Mouse (Mus musculus): Measurements from ENCODE around the gene Serpina3m.
"Not testable (repeated sequence)": the region's sequence is repeated elsewhere in the genome, so short reads cannot be mapped to it uniquely, and the experiment has no call there.

Serpina3m gene

GRCm38 (mm10) chr12:104388477-104388876, 50.2 kb downstream of the Serpina3m start:
- no peak for DNase-seq (ENCODE audit: low spot score)

DNA sequence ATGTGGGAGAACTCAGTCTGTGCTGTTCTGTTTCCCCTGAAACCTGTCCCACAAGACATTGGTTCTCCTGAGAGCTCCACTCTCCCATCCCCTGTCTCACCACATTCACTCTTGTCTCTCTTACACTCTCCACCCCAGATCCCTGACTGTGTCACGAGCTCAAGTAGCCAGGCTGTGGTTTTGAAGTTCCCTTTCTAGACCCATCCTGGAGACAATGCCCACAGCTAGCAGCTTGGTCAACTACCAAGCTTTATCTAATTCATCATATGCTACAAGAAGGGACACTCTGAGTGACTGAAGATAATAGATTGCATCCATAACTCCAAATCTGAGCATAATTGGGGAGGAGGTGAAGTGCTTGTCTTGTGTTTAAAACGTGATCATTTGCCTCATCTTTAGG, 52.8 kb downstream of the Serpina3m start:
- DNase-seq (ENCODE audit: low spot score) = not testable (repeated sequence)

GRCm38 (mm10) chr12:104403968-104404367, 65.7 kb downstream of the Serpina3m start:
- DNase-seq (ENCODE audit: low spot score) = no peak

DNA sequence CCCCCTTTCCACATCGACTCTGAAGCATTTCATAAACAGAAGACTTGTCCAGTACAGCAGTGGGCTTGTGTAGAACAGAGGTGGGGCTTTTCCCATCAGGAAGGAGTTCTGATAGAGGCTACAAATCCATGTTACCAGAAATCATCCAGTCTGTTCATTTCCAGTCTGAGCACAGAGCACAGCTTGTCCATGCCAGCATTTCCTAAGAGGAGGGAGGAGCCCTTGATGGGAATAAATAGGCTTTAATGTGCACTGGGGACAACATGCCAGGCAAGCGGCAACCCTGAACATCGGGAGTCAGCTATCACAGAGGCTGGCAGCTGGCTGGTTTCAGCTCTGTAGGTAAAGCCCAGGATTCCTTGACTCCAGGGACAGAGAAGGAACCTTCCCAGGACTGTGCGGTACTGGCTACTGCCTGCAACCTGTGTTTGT, 68.2 kb downstream of the Serpina3m start, which contains the start of gene Serpina3n:
Gene Serpina3n, plus strand, starts transcription at position 276 of the 432 bp plus-strand sequence.
- no peak for DNase-seq (ENCODE audit: low spot score)

DNA sequence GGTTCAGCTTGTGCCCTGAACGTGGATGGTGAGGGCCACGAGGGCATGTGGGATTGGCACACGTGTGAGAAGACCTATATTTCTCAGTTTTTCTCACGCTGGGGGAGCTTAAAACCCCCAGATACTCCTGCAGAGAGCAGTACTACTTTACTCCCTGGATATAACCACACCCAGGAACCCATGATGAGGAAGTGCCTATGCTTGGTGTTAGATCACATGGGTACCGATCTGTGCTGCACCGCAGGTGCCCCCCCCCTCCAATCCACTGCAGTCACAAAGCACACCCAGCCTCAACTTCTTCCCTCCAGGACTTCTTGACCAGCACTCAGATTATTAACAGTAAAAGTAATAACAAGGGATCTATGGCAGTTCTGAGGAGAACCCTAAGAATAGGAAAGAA, 74.2 kb downstream of the Serpina3m start:
- no peak for DNase-seq (ENCODE audit: low spot score)

- no peak for DNase-seq (ENCODE audit: low spot score)
Measured at GRCm38 (mm10) chr12:104414576-104414975, 76.3 kb downstream of the Serpina3m start.

- no peak for DNase-seq (ENCODE audit: low spot score)
Measured at GRCm38 (mm10) chr12:104415625-104416315, 77.5 kb downstream of the Serpina3m start.

DNA sequence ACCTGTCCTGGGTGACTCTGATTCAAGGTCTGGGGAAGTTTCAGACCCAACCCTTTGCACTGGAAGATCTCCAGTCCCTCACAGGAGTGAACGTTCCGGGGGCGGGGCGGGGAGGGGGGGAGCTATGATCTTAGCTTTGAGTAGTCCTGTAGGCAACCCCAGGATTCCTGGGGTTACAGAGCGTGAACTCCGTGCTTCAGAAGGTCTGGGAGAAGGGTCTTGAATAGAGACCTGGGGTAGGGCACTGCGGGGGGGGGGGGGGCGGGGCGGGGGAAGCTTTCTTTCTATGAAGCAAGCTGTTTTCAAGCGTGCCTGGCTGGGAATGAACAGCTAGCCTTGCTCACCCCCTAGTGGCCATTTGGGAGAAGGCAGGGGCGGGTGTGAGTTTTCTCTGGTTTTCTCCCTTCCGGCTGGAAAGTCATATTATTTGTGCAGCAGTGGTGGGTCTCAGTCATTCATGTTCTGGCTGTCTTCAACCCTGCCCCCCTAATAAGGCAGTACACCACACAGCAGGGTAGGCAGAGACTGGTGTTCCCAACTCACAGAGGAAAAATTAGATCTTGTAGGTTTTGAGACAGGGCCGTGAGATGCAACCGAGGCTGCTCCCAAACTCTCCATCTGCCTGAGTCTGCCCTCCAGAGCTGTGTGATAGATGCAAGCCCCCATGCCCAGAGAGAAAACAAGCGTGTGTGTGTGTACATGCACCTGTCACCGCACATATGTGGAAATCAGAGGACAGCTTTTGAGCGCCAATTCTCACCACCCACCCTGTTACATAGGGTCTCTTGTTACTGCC, 80.3 kb downstream of the Serpina3m start:
- peak; percentile 31 for DNase-seq (ENCODE audit: low spot score)

DNA sequence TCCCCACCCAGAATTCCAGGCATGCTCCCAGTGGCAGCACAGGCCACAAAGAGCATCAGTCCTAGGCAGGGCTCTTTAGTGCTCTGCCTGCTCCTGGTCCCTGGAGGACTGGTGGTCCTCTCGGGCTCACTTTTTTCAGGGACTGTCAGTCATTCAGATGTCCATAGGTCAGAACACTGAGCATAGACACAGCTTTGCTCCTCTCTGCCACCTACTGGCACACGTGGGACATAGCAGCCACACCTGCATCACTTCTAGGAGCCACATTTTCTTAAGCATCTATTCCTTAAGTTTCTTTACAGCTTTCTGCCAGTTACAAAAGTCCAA, 80.8 kb downstream of the Serpina3m start:
- DNase-seq (ENCODE audit: low spot score) = peak; percentile 14

DNA sequence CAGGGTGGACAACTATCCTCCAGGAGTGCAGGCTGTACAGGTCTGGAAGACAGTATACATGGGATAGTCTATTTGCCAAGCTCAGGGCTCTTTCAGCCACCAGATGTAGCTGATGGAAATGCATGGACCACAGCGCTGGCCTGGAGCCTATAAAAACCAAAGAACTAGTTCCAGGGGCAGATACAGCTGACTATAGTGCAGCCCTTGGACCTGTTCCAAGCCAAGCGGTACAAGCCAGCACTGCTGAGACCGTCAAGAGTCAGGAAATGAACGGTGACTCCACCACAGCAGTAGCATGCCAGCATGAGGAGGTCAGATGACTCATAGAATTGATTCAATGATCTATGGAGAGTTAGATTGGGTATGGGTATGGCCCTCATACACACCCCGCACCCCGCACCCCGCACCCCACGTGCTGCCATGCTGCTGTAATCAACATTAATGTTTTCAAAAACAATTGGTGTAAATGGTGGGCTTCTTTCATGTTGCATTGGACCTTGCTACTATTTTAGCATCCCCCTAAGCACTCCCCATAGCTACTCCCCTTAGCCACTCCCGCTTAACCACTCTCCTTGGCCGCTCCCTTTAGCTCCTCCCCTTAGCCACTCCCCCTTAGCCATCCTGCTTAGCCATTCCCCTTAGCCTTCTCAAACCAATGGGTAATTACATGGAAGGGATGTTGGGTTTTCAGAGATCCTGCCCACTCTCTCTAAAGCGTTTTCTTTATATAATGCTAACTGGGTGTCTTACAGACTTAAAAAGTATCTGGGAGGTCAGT, 84.5 kb downstream of the Serpina3m start:
- DNase-seq (ENCODE audit: low spot score) = no peak

DNA sequence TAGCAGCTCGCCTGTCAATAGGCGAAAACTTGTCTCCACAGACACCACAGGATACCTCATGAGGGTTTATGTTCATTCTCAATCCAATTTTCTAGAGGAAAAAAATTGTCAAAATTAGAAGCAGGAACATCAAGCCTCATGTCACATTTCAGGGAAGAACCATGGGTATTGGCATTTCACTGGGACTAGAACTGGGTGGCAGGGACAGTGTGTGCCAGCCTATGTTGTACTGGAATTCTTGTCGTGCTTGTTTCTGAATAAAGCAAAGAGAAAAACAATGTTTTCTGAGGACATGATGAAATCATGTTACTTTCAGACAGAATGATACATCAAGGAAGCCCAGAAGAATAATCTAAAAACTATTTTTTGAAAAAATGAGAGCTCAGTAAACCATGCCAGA, 87.3 kb downstream of the Serpina3m start:
- no peak for DNase-seq (ENCODE audit: low spot score)

DNA sequence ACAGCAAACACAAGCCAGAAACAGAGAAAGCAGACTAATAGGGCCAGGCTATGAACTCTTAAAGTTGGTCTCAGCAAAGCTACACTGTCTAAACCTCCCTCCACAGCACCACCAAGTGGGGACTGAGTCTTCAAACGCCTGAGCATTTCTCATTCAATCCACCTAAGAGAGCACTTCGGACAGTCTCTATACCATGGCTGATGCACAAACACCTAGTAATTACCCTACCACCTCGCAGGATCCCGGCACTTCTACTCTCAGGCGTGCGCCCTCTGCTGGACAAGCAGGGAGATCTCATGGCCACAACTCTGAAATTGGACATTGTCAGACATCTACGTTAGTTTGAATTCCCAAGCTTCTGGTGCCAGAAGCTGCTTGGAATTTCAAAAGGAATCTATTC, 88.6 kb downstream of the Serpina3m start:
- peak; percentile 8 for DNase-seq (ENCODE audit: low spot score)

DNA sequence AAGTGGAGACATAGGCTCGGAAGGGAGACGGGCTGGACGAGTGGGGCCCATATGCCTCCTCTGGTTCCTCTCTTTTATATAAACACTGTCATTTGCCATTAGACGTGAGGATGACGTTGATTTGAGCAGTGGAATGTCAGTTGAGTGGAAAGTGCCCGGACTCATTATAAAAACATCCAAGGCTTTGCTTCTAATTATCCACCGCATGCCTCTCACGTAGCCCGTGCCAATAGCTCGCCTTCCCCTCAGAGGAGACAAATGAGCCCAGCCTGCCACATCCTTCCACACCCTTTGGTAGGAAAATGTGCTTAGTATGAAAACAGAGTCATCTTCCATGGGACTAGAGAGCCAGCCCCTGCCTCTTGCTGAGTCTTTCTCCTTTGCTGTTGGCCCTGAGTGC, 93.1 kb downstream of the Serpina3m start:
- no peak for DNase-seq (ENCODE audit: low spot score)

GRCm38 (mm10) chr12:104433214-104433613, 94.9 kb downstream of the Serpina3m start:
- no peak for DNase-seq (ENCODE audit: low spot score)

DNA sequence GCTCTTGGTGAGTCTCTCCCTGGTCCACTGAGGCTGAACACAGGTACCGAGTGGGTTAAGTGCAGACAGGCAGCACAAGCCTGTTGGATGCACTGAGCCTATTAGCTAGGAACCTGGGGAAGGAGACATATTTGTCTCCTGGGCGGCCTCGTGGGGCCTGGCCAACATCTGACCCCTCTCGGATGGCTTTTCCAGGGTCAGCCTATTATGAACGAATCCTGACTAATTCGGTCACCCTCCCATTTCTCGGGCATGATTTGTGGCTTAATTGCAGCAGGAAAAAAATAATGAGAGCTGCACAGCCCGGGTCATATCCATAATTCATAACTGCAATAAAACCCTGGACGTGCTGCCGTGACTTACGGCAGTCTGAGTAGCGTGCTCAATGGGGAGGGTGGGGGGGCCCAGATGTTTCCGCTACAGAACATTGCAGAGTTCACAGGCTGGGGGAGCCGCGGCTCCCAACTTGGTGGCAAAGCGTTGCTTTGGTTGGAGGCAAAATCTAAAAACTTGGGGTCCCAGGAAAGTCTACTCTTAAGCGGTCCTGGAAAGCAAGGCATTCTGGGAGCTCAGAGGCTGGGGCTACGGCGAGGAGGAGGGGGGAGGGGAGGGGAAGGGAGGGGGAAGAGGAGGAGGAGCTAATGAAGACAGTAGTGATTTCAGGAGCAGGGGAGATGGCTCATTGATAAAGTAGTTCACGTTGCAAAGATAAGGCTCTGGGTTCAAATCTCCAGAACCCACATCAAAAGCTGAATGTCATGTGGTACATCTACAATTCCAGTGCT, 95.9 kb downstream of the Serpina3m start:
- DNase-seq (ENCODE audit: low spot score) = no peak

- DNase-seq (ENCODE audit: low spot score) = peak; percentile 38
Measured at GRCm38 (mm10) chr12:104440087-104440760, 101.9 kb downstream of the Serpina3m start.

- DNase-seq (ENCODE audit: low spot score) = no peak
Measured at GRCm38 (mm10) chr12:104443716-104444115, 105.4 kb downstream of the Serpina3m start.
